ENCODE assay signal across 13 mouse cellular contexts in genomic region chr2:163190004-163190441, GRCm38 (mm10). TPM values are rescaled to one million over a fixed set of nuclear protein-coding genes. Genes with fewer than 3 reads are reported as not detected.
DNase-seq lines count a peak whose midpoint lies in the region; ATAC-seq and TF ChIP-seq lines count a peak whose summit lies in the region.
"Had no signal": no experiment of that assay in that cellular context is flagged by ENCODE, and none has a peak within 500 bp of the region (broad histone marks: within the 10 kb centered on the region; RNA-seq: fewer than 3 reads in every experiment).

No protein-coding gene starts in this region.

- no peaks in the 10 kb centered on the region for H3K36me3 ChIP-seq in hindbrain, embryonic 10.5 days
- H3K36me3 ChIP-seq in hindbrain, embryonic 14.5 days (replicated peaks; ENCODE audit: control insufficient read depth, insufficient read depth), result no peaks in the 10 kb centered on the region
- no peaks in the 10 kb centered on the region for H3K36me3 ChIP-seq in hindbrain, embryonic 12.5 days
- no peaks in the 10 kb centered on the region for H3K36me3 ChIP-seq in midbrain, postnatal 0 days (ENCODE audit: insufficient read depth, low read length)

- H3K4me1 ChIP-seq in hindbrain, embryonic 10.5 days (replicated peaks), result peaks cover 78% of the 10 kb centered on the region
- peaks cover 3% of the 10 kb centered on the region; the same call in 1 of the 2 replicates for H3K4me1 ChIP-seq in hindbrain, embryonic 14.5 days (replicated peaks; ENCODE audit: control insufficient read depth, insufficient read depth, low read length)
- H3K4me1 ChIP-seq in hindbrain, embryonic 12.5 days, result peaks cover 39% of the 10 kb centered on the region
- H3K4me1 ChIP-seq in midbrain, postnatal 0 days (ENCODE audit: insufficient read depth, low read length), result no peaks in the 10 kb centered on the region

- peak overlapping the region; percentile 91 for H3K27ac ChIP-seq in hindbrain, embryonic 10.5 days
- no peak overlapping the region for H3K27ac ChIP-seq in hindbrain, embryonic 14.5 days
- H3K27ac ChIP-seq in hindbrain, embryonic 12.5 days, result no peak overlapping the region; the same call in 1 of the 2 replicates
- no peak overlapping the region for H3K27ac ChIP-seq in midbrain, postnatal 0 days (ENCODE audit: low read depth, low read length)

- no peak overlapping the region for H3K9ac ChIP-seq in hindbrain, embryonic 14.5 days
- no peak overlapping the region for H3K9ac ChIP-seq in hindbrain, embryonic 12.5 days
- no peak overlapping the region for H3K9ac ChIP-seq in midbrain, postnatal 0 days (replicated peaks; ENCODE audit: low read length, poor library complexity, severe bottlenecking)

- TF ChIP-seq CTCF in midbrain, postnatal 0 days (IDR thresholded peaks at IDR 0.05), result no peak

- peaks cover 10% of the 10 kb centered on the region; the same call in 1 of the 2 replicates for H3K27me3 ChIP-seq in hindbrain, embryonic 10.5 days (ENCODE audit: insufficient read depth, poor library complexity, severe bottlenecking)
- no peaks in the 10 kb centered on the region for H3K27me3 ChIP-seq in hindbrain, embryonic 14.5 days (ENCODE audit: control insufficient read depth, insufficient read depth, low read length)
- 0 out of 2 replicates have a peak, but pooled peaks cover 4% of the 10 kb centered on the region for H3K27me3 ChIP-seq in hindbrain, embryonic 12.5 days
- H3K27me3 ChIP-seq in midbrain, postnatal 0 days (ENCODE audit: insufficient read depth, low read length), result no peaks in the 10 kb centered on the region

- no peak for ATAC-seq in hindbrain, embryonic 14.5 days (ENCODE audit: low FRiP score)
- peak; percentile 81 for ATAC-seq in hindbrain, embryonic 12.5 days (ENCODE audit: low FRiP score)
- peak; percentile 23; the same call in 1 of the 2 replicates for ATAC-seq in midbrain, postnatal 0 days (ENCODE audit: low FRiP score)

- H3K4me2 ChIP-seq in hindbrain, embryonic 14.5 days (replicated peaks), result no peak overlapping the region
- H3K4me2 ChIP-seq in hindbrain, embryonic 12.5 days (replicated peaks), result no peak overlapping the region
- H3K4me2 ChIP-seq in midbrain, postnatal 0 days (ENCODE audit: low read depth, low read length, poor library complexity, severe bottlenecking), result no peak overlapping the region
- H3K4me2 ChIP-seq: liver, embryonic 11.5 days had no signal

- 4% methylated on average over 3 of the region's 3 CpGs for WGBS in hindbrain, embryonic 10.5 days
- WGBS in hindbrain, embryonic 14.5 days, result 5% methylated on average over 3 of the region's 3 CpGs
- WGBS in hindbrain, embryonic 12.5 days, result 5% methylated on average over 3 of the region's 3 CpGs
- WGBS in midbrain, postnatal 0 days, result 15% methylated on average over 3 of the region's 3 CpGs

- no peaks in the 10 kb centered on the region for H3K9me3 ChIP-seq in hindbrain, embryonic 10.5 days
- no peaks in the 10 kb centered on the region for H3K9me3 ChIP-seq in hindbrain, embryonic 14.5 days (ENCODE audit: control insufficient read depth, low read length)
- H3K9me3 ChIP-seq in hindbrain, embryonic 12.5 days (replicated peaks), result no peaks in the 10 kb centered on the region
- H3K9me3 ChIP-seq in midbrain, postnatal 0 days (ENCODE audit: low read length), result no peaks in the 10 kb centered on the region

- peak; percentile 79 for DNase-seq in hindbrain, embryonic 10.5 days (ENCODE audit: low spot score)
- no peak for DNase-seq in hindbrain, embryonic 14.5 days (ENCODE audit: low spot score)
- peak; percentile 78 for DNase-seq in embryo, embryonic 11 days
- DNase-seq in midbrain, postnatal 0 days (ENCODE audit: low spot score), result no peak
- DNase-seq in urinary bladder, adult 18-20 months (ENCODE audit: low spot score in 2 of 2), result no peak
- DNase-seq in left cerebral cortex, adult 18-20 months (ENCODE audit: low spot score in 2 of 2), result no peak
- no peak for DNase-seq in adrenal gland, postnatal 25 days
- DNase-seq: adrenal gland, adult 8-10 months; cerebellum, adult 2 months; heart, adult 11 months; thymus, postnatal 36 days had no signal

- H3K4me3 ChIP-seq in hindbrain, embryonic 10.5 days, result peak overlapping the region; percentile 31
- H3K4me3 ChIP-seq in hindbrain, embryonic 14.5 days (replicated peaks; ENCODE audit: low read length), result no peak overlapping the region
- no peak overlapping the region for H3K4me3 ChIP-seq in hindbrain, embryonic 12.5 days
- no peak overlapping the region for H3K4me3 ChIP-seq in midbrain, postnatal 0 days (ENCODE audit: low read depth, low read length)

RNA-seq across cellular contexts. Expression of gene Tox2, which starts 12.9 kb away (rescaled TPM):
- 29.6 and 29.8 TPM in 2 replicates for polyA plus RNA-seq in hindbrain, embryonic 10.5 days (2016; fragmentation: Nextera tagmentation; extraction: Ambion mirVana)
- 28.7 and 31.4 TPM in 2 replicates for polyA plus RNA-seq in hindbrain, embryonic 14.5 days (2014; fragmentation: Nextera tagmentation; extraction: Ambion mirVana)
- 24.6 and 25.1 TPM in 2 replicates for polyA plus RNA-seq in hindbrain, embryonic 12.5 days (2016; fragmentation: Nextera tagmentation; extraction: Ambion mirVana)
- 7.6 and 14.3 TPM in 2 replicates for total RNA-seq in midbrain, postnatal 0 days (2014; rRNA removed)
- 57.0 and 64.7 TPM in 2 replicates for polyA plus RNA-seq in midbrain, postnatal 0 days (2015; fragmentation: Nextera tagmentation; extraction: Ambion mirVana)
- 10 to 100 TPM; 28.0 to 32.5 TPM for total RNA-seq in left cerebral cortex, adult 18-20 months (2021)
- total RNA-seq in adrenal gland, postnatal 25 days (2021), result 2.7 and 3.0 TPM in 2 replicates

Comparison
In these comparisons a context has a peak if more than half of its experiments do, and no peak if none do; other contexts are left out.
1. DNase-seq: peak in hindbrain, embryonic 10.5 days (single experiment) and embryo, embryonic 11 days (single experiment); none in hindbrain, embryonic 14.5 days (single experiment), midbrain, postnatal 0 days (single experiment), urinary bladder, adult 18-20 months (0 of 2), left cerebral cortex, adult 18-20 months (0 of 2) and adrenal gland, postnatal 25 days (single experiment).